Mouse (Mus musculus) cerebellum, adult 11 months (tissue): Measurements from ENCODE around the gene Actn4.

Source experiments
- DNase-seq: peaks from one replicate; pipeline ENCODE4 v3.0.0; 2022

Gene Actn4

GRCm38 (mm10) chr7:28961927-28962670, at the start of gene Actn4:
Gene Actn4 (minus strand): TSS chr7:28962340.
- DNase-seq, result peak; percentile 99

- no peak for DNase-seq
These were observed 46.6 kb upstream of the Actn4 start for GRCm38 (mm10) chr7:29008714-29009113.

GRCm38 (mm10) chr7:29008171-29008570, 46.0 kb upstream of the Actn4 start:
- DNase-seq, result no peak

- no peak for DNase-seq
These were observed 45.3 kb upstream of the Actn4 start for GRCm38 (mm10) chr7:29007224-29008101.

- DNase-seq, result no peak
These were observed 38.8 kb upstream of the Actn4 start for GRCm38 (mm10) chr7:29000651-29001605.

- no peak for DNase-seq
These were observed 31.3 kb upstream of the Actn4 start for GRCm38 (mm10) chr7:28993402-28993801.

GRCm38 (mm10) chr7:28992997-28993396, 30.9 kb upstream of the Actn4 start:
- DNase-seq, result no peak

- no peak for DNase-seq
These were observed 29.5 kb upstream of the Actn4 start for GRCm38 (mm10) chr7:28991616-28992015.

- no peak for DNase-seq
These were observed 28.7 kb upstream of the Actn4 start for GRCm38 (mm10) chr7:28990766-28991273.

GRCm38 (mm10) chr7:28985207-28985606, 23.1 kb upstream of the Actn4 start:
- no peak for DNase-seq

- no peak for DNase-seq
These were observed 22.3 kb upstream of the Actn4 start for GRCm38 (mm10) chr7:28984452-28984851.

GRCm38 (mm10) chr7:28983849-28984248, 21.7 kb upstream of the Actn4 start:
- DNase-seq, result no peak

GRCm38 (mm10) chr7:28983141-28983564, 21.0 kb upstream of the Actn4 start:
- no peak for DNase-seq

- no peak for DNase-seq
These were observed 20.3 kb upstream of the Actn4 start for GRCm38 (mm10) chr7:28982274-28983013.

GRCm38 (mm10) chr7:28981651-28982273, 19.6 kb upstream of the Actn4 start, which contains the start of the genes Eif3k and Map4k1:
Gene Eif3k (minus strand): TSS chr7:28981864.
Gene Map4k1 (plus strand): TSS chr7:28982050.
- peak; percentile 95 for DNase-seq

GRCm38 (mm10) chr7:28977556-28977955, 15.4 kb upstream of the Actn4 start:
- no peak for DNase-seq

GRCm38 (mm10) chr7:28973025-28973424, 10.9 kb upstream of the Actn4 start:
- DNase-seq, result no peak

GRCm38 (mm10) chr7:28972542-28972985, 10.4 kb upstream of the Actn4 start:
- DNase-seq, result peak; percentile 65

- DNase-seq, result no peak
These were observed 9.7 kb upstream of the Actn4 start for GRCm38 (mm10) chr7:28971770-28972269.

- no peak for DNase-seq
These were observed 8.9 kb upstream of the Actn4 start for GRCm38 (mm10) chr7:28971029-28971428.
